20 mouse cellular contexts compared by ENCODE assay signal in the genomic region with DNA sequence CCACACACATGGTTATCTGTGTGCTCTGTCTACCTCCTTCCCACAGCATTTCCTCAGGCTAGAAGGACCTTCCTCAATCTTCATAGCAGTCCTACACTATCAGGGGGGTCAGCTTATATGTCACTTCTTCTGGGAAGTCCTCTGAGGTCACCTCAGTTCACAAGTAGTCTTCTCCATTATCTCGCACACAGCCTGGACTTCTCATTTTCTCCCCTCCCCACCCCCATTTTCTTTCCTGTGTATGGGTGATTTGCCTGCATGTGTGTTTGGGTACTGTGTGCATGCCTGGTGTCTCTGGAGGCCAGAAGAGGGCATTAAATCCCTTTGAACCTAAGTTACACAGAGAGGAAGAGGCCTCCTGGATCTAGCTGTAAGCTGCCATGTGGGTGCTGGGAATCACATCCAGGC. TPM values are rescaled to one million over a fixed set of nuclear protein-coding genes. Genes with fewer than 3 reads are reported as not detected.
DNase-seq lines count a peak whose midpoint lies in the region; ATAC-seq and TF ChIP-seq lines count a peak whose summit lies in the region.
"Had no signal": no experiment of that assay in that cellular context is flagged by ENCODE, and none has a peak within 500 bp of the region (broad histone marks: within the 10 kb centered on the region; RNA-seq: fewer than 3 reads in every experiment).

No protein-coding gene starts in this region.

- no peaks in the 10 kb centered on the region for H3K27me3 ChIP-seq in liver, adult 2 months (ENCODE audit: control insufficient read depth, insufficient read depth, low read length)
- no peaks in the 10 kb centered on the region for H3K27me3 ChIP-seq in MEL (ENCODE audit: control insufficient read depth in 1 of 2, insufficient read depth in 2 of 2, low read length in 2 of 2)
- H3K27me3 ChIP-seq in liver, embryonic 12.5 days (replicated peaks): no peaks in the 10 kb centered on the region
- H3K27me3 ChIP-seq: embryonic facial prominence, embryonic 15.5 days; hindbrain, embryonic 13.5 days; kidney, embryonic 15.5 days; midbrain, embryonic 13.5 days; stomach, embryonic 15.5 days had no signal

- H3K9me3 ChIP-seq in MEL (replicated peaks; ENCODE audit: insufficient read depth, low read length): no peaks in the 10 kb centered on the region
- H3K9me3 ChIP-seq in liver, embryonic 12.5 days (replicated peaks): no peaks in the 10 kb centered on the region
- H3K9me3 ChIP-seq: embryonic facial prominence, embryonic 15.5 days; forebrain, embryonic 10.5 days; hindbrain, embryonic 13.5 days; kidney, embryonic 15.5 days; midbrain, embryonic 13.5 days; stomach, embryonic 15.5 days had no signal

- H3K4me2 ChIP-seq in liver, embryonic 12.5 days: no peak overlapping the region
- H3K4me2 ChIP-seq: embryonic facial prominence, embryonic 15.5 days; hindbrain, embryonic 13.5 days; kidney, embryonic 15.5 days; midbrain, embryonic 13.5 days; stomach, embryonic 15.5 days had no signal

- no peak overlapping the region for H3K9ac ChIP-seq in liver, adult 2 months (ENCODE audit: low read depth, low read length)
- peak overlapping the region; percentile 47 for H3K9ac ChIP-seq in MEL (ENCODE audit: control insufficient read depth, low read depth, low read length, poor library complexity, severe bottlenecking)
- no peak overlapping the region for H3K9ac ChIP-seq in liver, embryonic 12.5 days
- H3K9ac ChIP-seq: embryonic facial prominence, embryonic 15.5 days; hindbrain, embryonic 13.5 days; kidney, embryonic 15.5 days; midbrain, embryonic 13.5 days; stomach, embryonic 15.5 days had no signal

- no peaks in the 10 kb centered on the region for H3K4me1 ChIP-seq in liver, adult 2 months (ENCODE audit: control insufficient read depth, insufficient read depth, low read length)
- H3K4me1 ChIP-seq in MEL (ENCODE audit: control insufficient read depth in 1 of 2, insufficient read depth in 2 of 2, low read length in 2 of 2): peaks cover 12 to 39% of the 10 kb centered on the region in 2 experiments
- peaks cover 27% of the 10 kb centered on the region for H3K4me1 ChIP-seq in liver, embryonic 12.5 days
- H3K4me1 ChIP-seq: midbrain, embryonic 13.5 days; stomach, embryonic 15.5 days had no signal

- peak; percentile 42; the same call in 1 of the 2 replicates for ATAC-seq in liver, embryonic 12.5 days
- peak; percentile 64 for ATAC-seq in megakaryocyte progenitor cell, adult 5-6 weeks (replicated peaks; ENCODE audit: poor library complexity)
- no peak for ATAC-seq in cerebellum, adult (ENCODE audit: insufficient number of reproducible peaks, low FRiP score, low TSS enrichment)
- ATAC-seq: midbrain, embryonic 13.5 days had no signal

- peak; percentile 55 for TF ChIP-seq RAD21 in MEL (IDR thresholded peaks at IDR 0.05; ENCODE audit: low read depth, low read length)

- no peaks in the 10 kb centered on the region for H3K79me2 ChIP-seq in liver, adult 2 months (ENCODE audit: control insufficient read depth, insufficient read depth, low read length)
- no peaks in the 10 kb centered on the region; the same call in 1 of the 2 replicates for H3K79me2 ChIP-seq in MEL (ENCODE audit: control insufficient read depth, insufficient read depth, low read length, poor library complexity)

- WGBS in liver, adult 2 months: 77% methylated on average over 1 of the region's 1 CpGs
- 13% methylated on average over 1 of the region's 1 CpGs for WGBS in liver, embryonic 12.5 days (ENCODE audit: insufficient replicate concordance)

- peak; percentile 95 to 96 for TF ChIP-seq EP300 in MEL (IDR thresholded peaks at IDR 0.05; ENCODE audit: low read depth in 1 of 2, low read length in 2 of 2)

- no peak for TF ChIP-seq CTCF in liver, adult 2 months (IDR thresholded peaks at IDR 0.05; ENCODE audit: low read depth, low read length)
- peak; percentile 14 to 62 (median 35) for TF ChIP-seq CTCF in MEL (IDR thresholded peaks at IDR 0.05 in 2 of 3, conservative IDR thresholded peaks at IDR 0.05 in 1 of 3; ENCODE audit: control insufficient read depth in 1 of 3, insufficient read depth in 1 of 3, low read depth in 2 of 3, low read length in 3 of 3, poor library complexity in 1 of 3, severe bottlenecking in 1 of 3)

- H3K4me3 ChIP-seq in liver, adult 2 months (ENCODE audit: insufficient read depth, low read depth, low read length): peak overlapping the region; percentile 11; the same call in 1 of the 2 replicates
- peak overlapping the region; percentile 10 to 14 for H3K4me3 ChIP-seq in MEL (ENCODE audit: control insufficient read depth in 1 of 2, insufficient read depth in 1 of 2, low read depth in 2 of 2, low read length in 2 of 2)
- no peak overlapping the region for H3K4me3 ChIP-seq in liver, embryonic 12.5 days
- H3K4me3 ChIP-seq: embryonic facial prominence, embryonic 15.5 days; forebrain, embryonic 10.5 days; hindbrain, embryonic 13.5 days; kidney, embryonic 15.5 days; midbrain, embryonic 13.5 days; stomach, embryonic 15.5 days had no signal

- no peaks in the 10 kb centered on the region for H3K36me3 ChIP-seq in liver, adult 2 months (ENCODE audit: control insufficient read depth, insufficient read depth, low read length)
- H3K36me3 ChIP-seq in MEL (ENCODE audit: control insufficient read depth in 1 of 2, insufficient read depth in 2 of 2, low read length in 2 of 2): peaks cover 0 to 30% of the 10 kb centered on the region in 2 experiments; a peak in 2 of 4 replicates
- no peaks in the 10 kb centered on the region for H3K36me3 ChIP-seq in liver, embryonic 12.5 days
- H3K36me3 ChIP-seq: hindbrain, embryonic 13.5 days; kidney, embryonic 15.5 days; midbrain, embryonic 13.5 days; stomach, embryonic 15.5 days had no signal

- no peak for TF ChIP-seq POLR2A in liver, adult 2 months (IDR thresholded peaks at IDR 0.05; ENCODE audit: extremely low read depth, insufficient read depth, low read length)
- TF ChIP-seq POLR2A in MEL (IDR thresholded peaks at IDR 0.05; ENCODE audit: control insufficient read depth in 1 of 2, insufficient read depth in 1 of 2, low read depth in 1 of 2, low read length in 2 of 2, poor library complexity in 1 of 2): peak in 1 of 2 experiments; percentile 65; a peak in 2 of 4 replicates

- no peak overlapping the region for H3K27ac ChIP-seq in liver, adult 2 months (replicated peaks; ENCODE audit: insufficient read depth, low read depth, low read length)
- peak overlapping the region; percentile 82 for H3K27ac ChIP-seq in MEL (ENCODE audit: control insufficient read depth, low read depth, low read length)
- H3K27ac ChIP-seq in liver, embryonic 12.5 days: peak overlapping the region; percentile 45; the same call in 1 of the 2 replicates
- H3K27ac ChIP-seq: embryonic facial prominence, embryonic 15.5 days; forebrain, embryonic 10.5 days; hindbrain, embryonic 13.5 days; kidney, embryonic 15.5 days; midbrain, embryonic 13.5 days; stomach, embryonic 15.5 days had no signal

- DNase-seq in liver, adult 2 months (ENCODE audit: extremely low read depth, low read depth, low spot score): peak; percentile 46
- DNase-seq in liver (no peak), MEL (ENCODE audit: low read depth, low spot score) (peak; percentile 94)
- no peak for DNase-seq in cerebellum, adult 18-20 months
- DNase-seq in left cerebral cortex, adult 9 months (ENCODE audit: low spot score in 2 of 2): no peak
- DNase-seq: adrenal gland, postnatal 14 days; cerebellum, adult 9-10 months; heart, adult 18-20 months; retina, postnatal 1 day; right cerebral cortex, postnatal 4 days; thymus, adult 2 months had no signal

TF ChIP-seq in MEL, 35 proteins besides CTCF, POLR2A, EP300 and RAD21 (continues in another document):
- TF ChIP-seq USF1 (IDR thresholded peaks at IDR 0.05; ENCODE audit: low read depth, low read length) (no peak), MEF2A (IDR thresholded peaks at IDR 0.05; ENCODE audit: extremely low read depth, insufficient replicate concordance, low read depth, low read length, poor library complexity, severe bottlenecking) (0 out of 2 replicates have a peak, but pooled peaks have one; percentile 26), ELF1 (IDR thresholded peaks at IDR 0.05; ENCODE audit: low read depth, low read length) (peak; percentile 37; the same call in 1 of the 2 replicates), GATA1 (IDR thresholded peaks at IDR 0.05; ENCODE audit: low read depth, low read length) (peak; percentile 93), POLR2AphosphoS2 (IDR thresholded peaks at IDR 0.05; ENCODE audit: low read length) (peak; percentile 53; the same call in 1 of the 2 replicates), SIN3A (IDR thresholded peaks at IDR 0.05; ENCODE audit: low read length) (peak; percentile 95), ZNF384 (IDR thresholded peaks at IDR 0.05; ENCODE audit: low read depth, low read length) (no peak), ZMIZ1 (IDR thresholded peaks at IDR 0.05; ENCODE audit: low read depth, low read length) (0 out of 2 replicates have a peak, but pooled peaks have one; percentile 15)

RNA-seq across cellular contexts. Expression of a gene that starts 1.9 kb away (rescaled TPM):
- total RNA-seq in liver, adult 2 months (2014; rRNA removed): 3.5 and 4.6 TPM in 2 replicates
- 2.2 and 3.4 TPM in 2 replicates for polyA plus RNA-seq in liver, adult 2 months (2012; rRNA removed)
- total RNA-seq in MEL (2012; rRNA removed): 37.2 and 55.2 TPM in 2 replicates
- 10 to 100 TPM in 1 of 2 experiments, not detected in 1; 58.7 TPM for polyA plus RNA-seq in MEL (2012; ENCODE audit: insufficient read depth in 1 of 2, insufficient read length in 2 of 2, low read depth in 1 of 2, low replicate concordance in 2 of 2, missing spikeins in 1 of 2)
- polyA plus RNA-seq in liver, embryonic 12.5 days (2016; fragmentation: Nextera tagmentation; extraction: Ambion mirVana): 2.6 and 3.1 TPM in 2 replicates
- total RNA-seq in megakaryocyte progenitor cell, adult 5-6 weeks (2015): 17.9 and 28.6 TPM in 2 replicates
- total RNA-seq in megakaryocyte progenitor cell, adult 5-6 weeks (2017): 29.6 and 45.9 TPM in 2 replicates

RNA-seq across cellular contexts. Expression of a gene that starts 17.9 kb away (rescaled TPM):
- total RNA-seq in liver, adult 2 months (2014; rRNA removed): 19.2 and 23.2 TPM in 2 replicates
- 24.9 and 26.5 TPM in 2 replicates for polyA plus RNA-seq in liver, adult 2 months (2012; rRNA removed)
- total RNA-seq in MEL (2012; rRNA removed): 128 and 146 TPM in 2 replicates
- polyA plus RNA-seq in MEL (2012; ENCODE audit: insufficient read depth in 1 of 2, insufficient read length in 2 of 2, low read depth in 1 of 2, low replicate concordance in 2 of 2, missing spikeins in 1 of 2): 10 to 100 TPM in 1 of 2 experiments, not detected in 1; 89.4 TPM
- 42.8 and 44.0 TPM in 2 replicates for polyA plus RNA-seq in liver, embryonic 12.5 days (2016; fragmentation: Nextera tagmentation; extraction: Ambion mirVana)
- total RNA-seq in megakaryocyte progenitor cell, adult 5-6 weeks (2015): 8.5 and 8.6 TPM in 2 replicates
- total RNA-seq in megakaryocyte progenitor cell, adult 5-6 weeks (2017): 16.2 and 19.5 TPM in 2 replicates

RNA-seq across cellular contexts. Expression of a gene that starts 18.8 kb away (rescaled TPM):
- total RNA-seq in liver, adult 2 months (2014; rRNA removed): 5.0 and 8.1 TPM in 2 replicates
- polyA plus RNA-seq in liver, adult 2 months (2012; rRNA removed): 23.4 and 28.5 TPM in 2 replicates
- 121 and 131 TPM in 2 replicates for total RNA-seq in MEL (2012; rRNA removed)
- 100 to 1,000 TPM; 121 to 423 TPM for polyA plus RNA-seq in MEL (2012; ENCODE audit: insufficient read depth in 1 of 2, insufficient read length in 2 of 2, low read depth in 1 of 2, low replicate concordance in 2 of 2, missing spikeins in 1 of 2)
- polyA plus RNA-seq in liver, embryonic 12.5 days (2016; fragmentation: Nextera tagmentation; extraction: Ambion mirVana): 39.0 and 41.0 TPM in 2 replicates
- total RNA-seq in megakaryocyte progenitor cell, adult 5-6 weeks (2015): 49.4 and 56.5 TPM in 2 replicates
- total RNA-seq in megakaryocyte progenitor cell, adult 5-6 weeks (2017): 21.1 and 21.8 TPM in 2 replicates

Comparison
In these comparisons a context has a peak if more than half of its experiments do, and no peak if none do; other contexts are left out.
1. DNase-seq: peak in liver, adult 2 months (single experiment) and MEL (single experiment); none in liver (single experiment), cerebellum, adult 18-20 months (0 of 2) and left cerebral cortex, adult 9 months (0 of 2).